Mouse (Mus musculus) CH12.LX (cell line): ENCODE results near the gene Tctex1d1. TPM values are rescaled to one million over a fixed set of nuclear protein-coding genes. Genes with fewer than 3 reads are reported as not detected.
A peak's percentile ranks its signal among the peaks of the same experiment; 100 is the strongest.

ENCODE experiments used
- DNase-seq: peaks from one replicate; pipeline ENCODE4 v3.0.0-alpha.2; 2013; ENCODE audit errors: extremely low read depth
- H3K27ac ChIP-seq: 2 replicates; pipeline ENCODE4 v1.5.1; 2012; ENCODE audit warnings: low read depth, mild to moderate bottlenecking, control low read depth, moderate library complexity; ENCODE audit not compliant: insufficient read depth
- H3K27me3 ChIP-seq: replicated peaks from 2 replicates; pipeline ENCODE3; 2012; ENCODE audit warnings: inconsistent platforms
- H3K36me3 ChIP-seq, 2 experiments: replicated peaks in 1 of 2; 2 replicates each; pipeline versions ENCODE3 to v1.6.1; 2012; ENCODE audit warnings: inconsistent platforms in 1 of 2, low read length in 1 of 2, mild to moderate bottlenecking in 1 of 2, mixed read lengths in 1 of 2, moderate library complexity in 1 of 2; ENCODE audit not compliant: control insufficient read depth in 1 of 2, insufficient read depth in 1 of 2
- H3K4me1 ChIP-seq, 2 experiments: 2 replicates each; pipeline ENCODE4 v1.6.1; 2012; ENCODE audit warnings: inconsistent platforms in 1 of 2, moderate library complexity in 1 of 2; ENCODE audit not compliant: insufficient read depth in 2 of 2, control insufficient read depth in 1 of 2
- H3K4me2 ChIP-seq: 2 replicates; pipeline ENCODE4 v1.6.1; 2012; ENCODE audit warnings: low read depth, mild to moderate bottlenecking, control low read depth; ENCODE audit not compliant: poor library complexity, insufficient read depth, severe bottlenecking
- H3K4me3 ChIP-seq, 3 experiments: fragments of 150-350 bp in 1 of 3; sonication (generic) in 1 of 3; replicated peaks in 1 of 3; 2 replicates each; pipeline versions ENCODE3 to v1.5.1; 2011 to 2012; ENCODE audit warnings: low read depth in 2 of 3, low read length in 2 of 3, mild to moderate bottlenecking in 2 of 3, moderate library complexity in 2 of 3, control low read depth in 1 of 3, improper control_type of control experiment in 1 of 3, inconsistent platforms in 1 of 3, mixed read lengths in 1 of 3; ENCODE audit not compliant: poor library complexity in 1 of 3
- H3K79me2 ChIP-seq: replicated peaks from 2 replicates; pipeline ENCODE4 v1.6.1; 2012; ENCODE audit warnings: mild to moderate bottlenecking, moderate library complexity; ENCODE audit not compliant: control insufficient read depth, poor library complexity, insufficient read depth, severe bottlenecking; ENCODE audit errors: extremely low read depth
- H3K9ac ChIP-seq: 2 replicates; pipeline ENCODE4 v1.6.1; 2012; ENCODE audit warnings: low read depth, mild to moderate bottlenecking, control low read depth, moderate library complexity; ENCODE audit not compliant: insufficient read depth
- H3K9me3 ChIP-seq: replicated peaks from 2 replicates; pipeline ENCODE3; 2012; ENCODE audit warnings: low read length, inconsistent platforms, mixed read lengths
- BHLHE40 ChIP-seq: IDR thresholded peaks from 2 replicates; pipeline ENCODE4 v1.6.1; 2011; ENCODE audit warnings: mild to moderate bottlenecking, low read depth, low read length, improper control_type of control experiment
- CHD1 ChIP-seq: IDR thresholded peaks from 2 replicates; pipeline ENCODE4 v1.6.1; 2012; ENCODE audit warnings: low read depth, low read length, improper control_type of control experiment, inconsistent platforms
- CTCF ChIP-seq, 2 experiments: IDR thresholded peaks in 1 of 2; conservative IDR thresholded peaks in 1 of 2; 2 replicates each; pipeline ENCODE4 v1.5.1; 2011 to 2012; ENCODE audit warnings: low read depth in 2 of 2, low read length in 2 of 2, improper control_type of control experiment in 1 of 2, inconsistent platforms in 1 of 2, mild to moderate bottlenecking in 1 of 2, moderate library complexity in 1 of 2
- E2F4 ChIP-seq: IDR thresholded peaks from 2 replicates; pipeline ENCODE4 v1.6.1; 2011; ENCODE audit warnings: low read depth, low read length, improper control_type of control experiment; ENCODE audit not compliant: insufficient replicate concordance
- ELF1 ChIP-seq: IDR thresholded peaks from 2 replicates; pipeline ENCODE4 v1.6.1; 2014; ENCODE audit warnings: low read depth, mild to moderate bottlenecking, inconsistent platforms, low read length, improper control_type of control experiment
- GABPA ChIP-seq: IDR thresholded peaks from 2 replicates; pipeline ENCODE4 v1.6.1; 2012; ENCODE audit warnings: low read depth, low read length, improper control_type of control experiment, inconsistent platforms; ENCODE audit not compliant: insufficient replicate concordance
- JUN ChIP-seq: IDR thresholded peaks from 2 replicates; pipeline ENCODE4 v1.6.1; 2011; ENCODE audit warnings: low read depth, mild to moderate bottlenecking, low read length, improper control_type of control experiment, moderate library complexity; ENCODE audit not compliant: insufficient read depth
- MAZ ChIP-seq: IDR thresholded peaks from 2 replicates; pipeline ENCODE4 v1.6.1; 2012; ENCODE audit warnings: low read depth, mild to moderate bottlenecking, inconsistent platforms, low read length, improper control_type of control experiment, moderate library complexity
- MEF2A ChIP-seq: IDR thresholded peaks from 2 replicates; pipeline ENCODE4 v1.6.1; 2014; ENCODE audit warnings: low read depth, mild to moderate bottlenecking, inconsistent platforms, low read length, improper control_type of control experiment, borderline replicate concordance
- POLR2AphosphoS2 ChIP-seq: IDR thresholded peaks from 2 replicates; pipeline ENCODE4 v1.6.1; 2011; ENCODE audit warnings: low read depth, low read length, improper control_type of control experiment
- RAD21 ChIP-seq: IDR thresholded peaks from 2 replicates; pipeline ENCODE4 v1.6.1; 2011; ENCODE audit warnings: low read depth, mild to moderate bottlenecking, low read length, improper control_type of control experiment, moderate library complexity
- SMC3 ChIP-seq: IDR thresholded peaks from 2 replicates; pipeline ENCODE4 v1.6.1; 2011; ENCODE audit warnings: low read depth, low read length, improper control_type of control experiment
- ZMIZ1 ChIP-seq: IDR thresholded peaks from 2 replicates; pipeline ENCODE4 v1.6.1; 2012; ENCODE audit warnings: low read depth, mild to moderate bottlenecking, inconsistent platforms, low read length, improper control_type of control experiment
- dilution Hi-C: fragments of 300-500 bp; cut with MboI; formaldehyde crosslinking; loops from 2 replicates; pipeline ENCODE4 v1.14.3; 2020; ENCODE audit warnings: low sequenced_read_pairs; ENCODE audit not compliant: extremely low pct_unique_long_range_greater_than_20kb, extremely low pct_ligation_motif_present
- in situ Hi-C: fragments of 300-500 bp; cut with MboI; formaldehyde crosslinking; loops from 3 replicates; pipeline ENCODE4 v1.14.3; 2019; ENCODE audit warnings: low sequenced_read_pairs, low pct_ligation_motif_present, low pct_unique_long_range_greater_than_20kb, mixed read lengths
- polyA plus RNA-seq: library from polyadenylated mRNA; unstranded; fragments of >175 nt; gene quantifications from 2 replicates; pipeline ENCODE4 v1.2.1, GENCODE M21; 2012; ENCODE audit warnings: low read depth; ENCODE audit not compliant: insufficient read length
- total RNA-seq, 2 experiments: library from RNA; depleted of rRNA; stranded (reverse); fragments of 300-350 nt in 1 of 2; fragments of >200 nt in 1 of 2; gene quantifications; 2 replicates each; pipeline ENCODE4 v1.2.3; 2012 to 2014

The Tctex1d1 gene
- total and polyA plus RNA-seq, 3 experiments = not detected

- no peaks in the 10 kb centered on the region for H3K79me2 ChIP-seq
- TF ChIP-seq ZMIZ1 (no peak), CHD1 (no peak), CTCF (conservative IDR thresholded peaks at IDR 0.05 in 1 of 2, IDR thresholded peaks at IDR 0.05 in 1 of 2; ENCODE audit: low read depth in 2 of 2, low read length in 2 of 2) (no peak), POLR2AphosphoS2 (no peak), ELF1 (0 out of 2 replicates have a peak, but pooled peaks have one; percentile 23), E2F4 (no peak), GABPA (no peak), MEF2A (no peak)
- no peak for DNase-seq
- no peaks in the 10 kb centered on the region for H3K36me3 ChIP-seq
- dilution Hi-C loops (no loop called here), in situ Hi-C loops (no loop called here)
- H3K9ac ChIP-seq = no peak overlapping the region
- H3K4me3 ChIP-seq = no peak overlapping the region
- no peaks in the 10 kb centered on the region for H3K27me3 ChIP-seq
- H3K9me3 ChIP-seq = no peaks in the 10 kb centered on the region
- no peak overlapping the region for H3K4me2 ChIP-seq
- no peak overlapping the region for H3K27ac ChIP-seq
- H3K4me1 ChIP-seq = no peaks in the 10 kb centered on the region; a peak in 1 of 4 replicates
Observed at GRCm38 (mm10) chr4:103039838-103040191, 61.4 kb downstream of the Tctex1d1 start.

GRCm38 (mm10) chr4:103042997-103043396, 64.6 kb downstream of the Tctex1d1 start:
- no peaks in the 10 kb centered on the region for H3K36me3 ChIP-seq
- H3K79me2 ChIP-seq = no peaks in the 10 kb centered on the region
- no peak overlapping the region for H3K4me2 ChIP-seq
- H3K9me3 ChIP-seq = no peaks in the 10 kb centered on the region
- H3K4me3 ChIP-seq = no peak overlapping the region
- TF ChIP-seq SMC3 (peak; percentile 54), BHLHE40 (no peak), CTCF (conservative IDR thresholded peaks at IDR 0.05 in 1 of 2, IDR thresholded peaks at IDR 0.05 in 1 of 2; ENCODE audit: low read depth in 2 of 2, low read length in 2 of 2) (peak; percentile 23 to 58; a peak in 2 of 4 replicates), RAD21 (peak; percentile 36), JUN (no peak)
- H3K27me3 ChIP-seq = no peaks in the 10 kb centered on the region
- no peaks in the 10 kb centered on the region; a peak in 1 of 4 replicates for H3K4me1 ChIP-seq
- peak; percentile 12 for DNase-seq
- dilution Hi-C loops (no loop called here), in situ Hi-C loops (no loop called here)
- no peak overlapping the region for H3K9ac ChIP-seq
- no peak overlapping the region for H3K27ac ChIP-seq

- no peaks in the 10 kb centered on the region for H3K79me2 ChIP-seq
- no peak overlapping the region for H3K27ac ChIP-seq
- no peak overlapping the region for H3K4me2 ChIP-seq
- H3K27me3 ChIP-seq = no peaks in the 10 kb centered on the region
- no peaks in the 10 kb centered on the region for H3K36me3 ChIP-seq
- dilution Hi-C loops = no loop called here
- in situ Hi-C loops = no loop called here
- H3K9me3 ChIP-seq = no peaks in the 10 kb centered on the region
- H3K4me1 ChIP-seq = no peaks in the 10 kb centered on the region
- DNase-seq = no peak
- no peak overlapping the region for H3K4me3 ChIP-seq
- no peak for TF ChIP-seq MAZ
- H3K9ac ChIP-seq = no peak overlapping the region
Observed at GRCm38 (mm10) chr4:103048046-103048445, 69.6 kb downstream of the Tctex1d1 start.

Other genes with a start within 250 kb of the Tctex1d1 start
- gene Sgip1, start 237.3 kb upstream of the Tctex1d1 start, total RNA-seq (2012; rRNA removed) = 0.21 TPM in 1 of 2 replicates, not detected in the other
- 0.07 TPM in 1 of 2 replicates, not detected in the other for gene Sgip1, start 237.3 kb upstream of the Tctex1d1 start, total RNA-seq (2014; rRNA removed)
- gene Sgip1, start 237.3 kb upstream of the Tctex1d1 start, polyA plus RNA-seq = 0.39 and 0.56 TPM in 2 replicates
- gene Insl5, start 48.2 kb downstream of the Tctex1d1 start, total RNA-seq (2012; rRNA removed) = not detected in 2 replicates
- not detected in 2 replicates for gene Insl5, start 48.2 kb downstream of the Tctex1d1 start, total RNA-seq (2014; rRNA removed)
- not detected in 2 replicates for gene Insl5, start 48.2 kb downstream of the Tctex1d1 start, polyA plus RNA-seq
- 34.4 and 36.2 TPM in 2 replicates for gene Mier1, start 135.8 kb downstream of the Tctex1d1 start, total RNA-seq (2012; rRNA removed)
- 22.5 and 24.9 TPM in 2 replicates for gene Mier1, start 135.8 kb downstream of the Tctex1d1 start, total RNA-seq (2014; rRNA removed)
- 35.0 and 50.3 TPM in 2 replicates for gene Mier1, start 135.8 kb downstream of the Tctex1d1 start, polyA plus RNA-seq
- gene Wdr78, start 135.9 kb downstream of the Tctex1d1 start, total RNA-seq (2012; rRNA removed) = 0.71 and 1.1 TPM in 2 replicates
- gene Wdr78, start 135.9 kb downstream of the Tctex1d1 start, total RNA-seq (2014; rRNA removed) = 0.47 and 0.63 TPM in 2 replicates
- gene Wdr78, start 135.9 kb downstream of the Tctex1d1 start, polyA plus RNA-seq = 0.29 and 0.60 TPM in 2 replicates
- 6.0 and 8.7 TPM in 2 replicates for gene Slc35d1, start 236.6 kb downstream of the Tctex1d1 start, total RNA-seq (2012; rRNA removed)
- 7.0 and 8.7 TPM in 2 replicates for gene Slc35d1, start 236.6 kb downstream of the Tctex1d1 start, total RNA-seq (2014; rRNA removed)
- gene Slc35d1, start 236.6 kb downstream of the Tctex1d1 start, polyA plus RNA-seq = 11.5 and 11.7 TPM in 2 replicates